Mouse (Mus musculus): Measurements from ENCODE around the gene Egfl7. TPM values are rescaled to one million over a fixed set of nuclear protein-coding genes. Genes with fewer than 3 reads are reported as not detected.
A peak's percentile ranks its signal among the peaks of the same experiment; 100 is the strongest.

Egfl7 gene
- polyA plus RNA-seq, 1 experiment, result 2,032 TPM

GRCm38 (mm10) chr2:26543768-26544167, 36.0 kb upstream of the Egfl7 start:
- WGBS, result 76% methylated on average over 8 of the region's 8 CpGs
- Histone ChIP-seq H3K4me1 (ENCODE audit: control insufficient read depth, insufficient read depth, low read length) (peaks cover 14% of the 10 kb centered on the region), H3K4me3 (replicated peaks; ENCODE audit: extremely low read depth, low read depth, low read length) (no peak overlapping the region)
- TF ChIP-seq POLR2A (IDR thresholded peaks at IDR 0.05; ENCODE audit: borderline replicate concordance, extremely low read depth, low read depth, low read length) (no peak), CTCF (IDR thresholded peaks at IDR 0.05; ENCODE audit: insufficient read depth, low read length) (no peak)
- no peak for DNase-seq

DNA sequence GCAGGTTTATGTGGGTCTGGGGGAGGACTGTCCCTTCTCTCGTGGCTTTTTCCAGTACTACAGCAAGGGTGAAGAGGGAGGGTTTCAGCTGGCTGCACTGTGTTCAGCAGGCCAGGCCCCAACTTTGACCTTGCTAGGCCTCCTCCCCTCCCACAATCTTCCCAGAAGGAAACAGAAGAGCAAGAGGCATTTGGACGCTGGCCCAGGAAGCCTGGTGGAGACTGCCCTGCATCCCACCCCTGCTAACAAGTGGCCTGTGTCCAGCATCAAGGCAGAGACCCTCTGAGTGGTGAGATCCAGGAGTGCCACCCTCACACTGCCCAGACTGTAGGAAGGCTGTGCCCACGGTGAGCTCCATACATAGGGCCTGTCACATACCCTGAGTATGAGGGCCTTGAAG, 35.5 kb upstream of the Egfl7 start:
- Histone ChIP-seq H3K4me1 (ENCODE audit: control insufficient read depth, insufficient read depth, low read length) (peaks cover 15% of the 10 kb centered on the region), H3K4me3 (replicated peaks; ENCODE audit: extremely low read depth, low read depth, low read length) (no peak overlapping the region)
- DNase-seq, result no peak
- WGBS, result 36% methylated on average over 3 of the region's 3 CpGs
- no peak for TF ChIP-seq POLR2A (IDR thresholded peaks at IDR 0.05; ENCODE audit: borderline replicate concordance, extremely low read depth, low read depth, low read length)
- no peak for TF ChIP-seq CTCF (IDR thresholded peaks at IDR 0.05; ENCODE audit: insufficient read depth, low read length)

DNA sequence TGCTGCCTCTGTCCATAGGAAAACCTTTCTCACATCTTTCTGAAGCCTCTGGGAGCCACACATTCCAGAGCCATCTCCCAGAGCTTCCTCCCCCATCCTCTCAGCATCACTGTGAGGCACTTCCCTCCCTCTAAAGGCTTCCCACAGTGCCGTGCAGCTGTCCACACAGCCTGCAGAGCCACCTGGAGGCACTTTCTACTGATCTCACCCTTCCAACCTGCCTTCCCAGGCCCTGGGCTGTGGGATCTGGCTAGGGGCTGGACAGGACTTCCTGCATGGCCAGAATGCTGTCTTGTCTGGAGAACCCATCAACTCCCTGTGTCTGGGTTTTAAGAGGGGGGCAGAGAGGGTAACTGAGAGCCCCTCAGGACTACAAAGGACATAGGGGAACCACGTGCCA, 32.3 kb upstream of the Egfl7 start:
- 60% methylated on average over 2 of the region's 2 CpGs for WGBS
- DNase-seq, result no peak
- TF ChIP-seq POLR2A (IDR thresholded peaks at IDR 0.05; ENCODE audit: borderline replicate concordance, extremely low read depth, low read depth, low read length) (no peak), CTCF (IDR thresholded peaks at IDR 0.05; ENCODE audit: insufficient read depth, low read length) (no peak)
- H3K4me1 ChIP-seq (ENCODE audit: control insufficient read depth, insufficient read depth, low read length), result peaks cover 39% of the 10 kb centered on the region
- no peak overlapping the region for H3K4me3 ChIP-seq (replicated peaks; ENCODE audit: extremely low read depth, low read depth, low read length)

GRCm38 (mm10) chr2:26549801-26550200, 30.0 kb upstream of the Egfl7 start:
- H3K4me1 ChIP-seq (ENCODE audit: control insufficient read depth, insufficient read depth, low read length), result peaks cover 29% of the 10 kb centered on the region
- peak; percentile 28 for DNase-seq
- H3K4me3 ChIP-seq (replicated peaks; ENCODE audit: extremely low read depth, low read depth, low read length), result no peak overlapping the region
- WGBS, result 34% methylated on average over 10 of the region's 10 CpGs
- TF ChIP-seq POLR2A (IDR thresholded peaks at IDR 0.05; ENCODE audit: borderline replicate concordance, extremely low read depth, low read depth, low read length) (no peak), CTCF (IDR thresholded peaks at IDR 0.05; ENCODE audit: insufficient read depth, low read length) (no peak)

DNA sequence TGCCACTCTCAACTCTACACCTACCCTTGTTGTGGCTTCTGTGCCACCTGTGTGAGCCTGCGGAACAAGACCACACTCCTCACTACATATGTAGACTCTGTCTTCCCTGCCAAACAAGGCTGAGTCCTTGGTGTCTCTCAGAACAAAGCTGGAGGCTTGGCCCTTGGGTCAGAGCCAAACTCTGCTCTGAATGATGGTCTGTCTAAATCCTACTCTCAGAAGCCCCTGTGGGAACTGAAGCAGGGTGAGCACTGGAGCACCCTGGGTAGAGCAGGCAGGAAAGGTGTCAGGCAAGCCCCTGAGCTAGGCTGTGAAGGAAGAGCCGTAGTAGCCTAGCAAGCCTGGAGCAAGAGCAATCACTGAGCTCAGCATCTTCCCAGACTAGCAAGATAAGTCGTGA, 29.6 kb upstream of the Egfl7 start:
- TF ChIP-seq POLR2A (IDR thresholded peaks at IDR 0.05; ENCODE audit: borderline replicate concordance, extremely low read depth, low read depth, low read length) (no peak), CTCF (IDR thresholded peaks at IDR 0.05; ENCODE audit: insufficient read depth, low read length) (no peak)
- no peak overlapping the region for H3K4me3 ChIP-seq (replicated peaks; ENCODE audit: extremely low read depth, low read depth, low read length)
- DNase-seq, result no peak
- H3K4me1 ChIP-seq (ENCODE audit: control insufficient read depth, insufficient read depth, low read length), result peaks cover 31% of the 10 kb centered on the region
- WGBS, result 38% methylated on average over 3 of the region's 3 CpGs

DNA sequence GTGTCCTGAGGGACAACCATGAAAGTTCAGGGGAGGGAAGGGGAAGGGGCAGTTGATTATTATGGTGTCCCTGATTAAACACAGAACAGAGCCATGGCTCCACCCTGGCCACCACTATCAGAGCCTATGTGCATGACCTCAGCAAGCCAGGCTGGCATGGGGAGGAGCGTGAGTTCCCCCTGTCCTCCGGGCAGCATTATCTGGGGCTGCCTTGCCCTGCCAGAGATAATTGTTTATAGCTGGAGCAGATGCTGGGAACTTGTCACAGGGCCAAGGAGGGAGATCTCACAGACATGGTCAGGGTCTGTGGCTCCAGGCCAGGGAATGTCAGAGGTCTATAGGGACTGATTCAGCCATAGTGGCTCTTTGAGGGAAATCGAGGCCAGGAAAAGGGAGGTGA, 29.0 kb upstream of the Egfl7 start:
- Histone ChIP-seq H3K4me3 (replicated peaks; ENCODE audit: extremely low read depth, low read depth, low read length) (no peak overlapping the region), H3K4me1 (ENCODE audit: control insufficient read depth, insufficient read depth, low read length) (peaks cover 37% of the 10 kb centered on the region)
- DNase-seq, result no peak
- TF ChIP-seq CTCF (IDR thresholded peaks at IDR 0.05; ENCODE audit: insufficient read depth, low read length), result no peak
- 28% methylated on average over 3 of the region's 3 CpGs for WGBS

DNA sequence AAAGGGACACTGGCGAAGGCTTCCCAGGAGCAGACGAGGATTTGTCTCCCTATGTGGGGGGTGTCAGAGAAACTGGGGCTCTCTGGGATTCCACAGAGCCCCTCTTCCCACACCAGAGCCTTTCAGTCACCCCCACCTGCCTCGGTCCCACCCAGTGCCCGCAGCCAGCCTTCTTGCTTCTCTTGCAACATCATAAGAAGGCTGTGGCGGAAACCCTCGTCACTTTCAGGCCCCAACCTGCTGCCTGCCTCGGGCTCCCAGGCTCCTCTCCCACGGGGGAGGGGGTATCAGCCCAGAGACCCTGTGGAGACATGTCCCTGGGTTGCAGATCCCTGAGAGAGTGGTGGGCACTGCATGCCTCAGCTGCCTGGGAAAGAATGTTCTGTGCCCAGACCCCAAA, 28.4 kb upstream of the Egfl7 start:
- Histone ChIP-seq H3K4me1 (ENCODE audit: control insufficient read depth, insufficient read depth, low read length) (peaks cover 43% of the 10 kb centered on the region), H3K4me3 (replicated peaks; ENCODE audit: extremely low read depth, low read depth, low read length) (no peak overlapping the region)
- DNase-seq, result no peak
- TF ChIP-seq POLR2A (IDR thresholded peaks at IDR 0.05; ENCODE audit: borderline replicate concordance, extremely low read depth, low read depth, low read length) (no peak), CTCF (IDR thresholded peaks at IDR 0.05; ENCODE audit: insufficient read depth, low read length) (no peak)
- 62% methylated on average over 8 of the region's 8 CpGs for WGBS

DNA sequence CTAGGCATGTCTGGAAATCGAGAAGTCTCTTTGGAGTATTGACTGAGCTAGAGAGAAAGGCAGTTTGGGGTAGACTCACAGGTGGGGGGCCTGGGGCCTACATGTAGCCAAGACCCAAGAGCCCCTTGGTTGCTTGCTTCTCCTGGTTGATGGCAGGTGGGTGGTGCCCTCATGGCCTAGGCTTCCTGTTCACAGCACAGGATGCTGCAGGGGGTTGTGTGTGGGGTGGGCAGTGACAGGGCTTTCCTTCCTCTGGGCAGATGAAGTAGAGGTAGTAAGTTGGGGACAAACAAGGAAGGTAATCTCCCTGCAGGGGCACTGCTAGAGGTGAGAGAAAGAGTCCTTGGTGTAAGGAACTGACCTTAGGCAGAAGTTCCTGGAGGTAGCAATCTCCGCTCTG, 27.7 kb upstream of the Egfl7 start:
- H3K4me1 ChIP-seq (ENCODE audit: control insufficient read depth, insufficient read depth, low read length), result peaks cover 46% of the 10 kb centered on the region
- TF ChIP-seq POLR2A (IDR thresholded peaks at IDR 0.05; ENCODE audit: borderline replicate concordance, extremely low read depth, low read depth, low read length) (no peak), CTCF (IDR thresholded peaks at IDR 0.05; ENCODE audit: insufficient read depth, low read length) (no peak)
- no peak for DNase-seq
- H3K4me3 ChIP-seq (replicated peaks; ENCODE audit: extremely low read depth, low read depth, low read length), result no peak overlapping the region
- WGBS, result 83% methylated on average over 2 of the region's 2 CpGs

- peaks cover 48% of the 10 kb centered on the region for H3K4me1 ChIP-seq (ENCODE audit: control insufficient read depth, insufficient read depth, low read length)
- WGBS, result 72% methylated on average over 9 of the region's 9 CpGs
Observed at GRCm38 (mm10) chr2:26553904-26554303, 25.9 kb upstream of the Egfl7 start.

GRCm38 (mm10) chr2:26555076-26555475, 24.7 kb upstream of the Egfl7 start:
- no peak for DNase-seq
- 40% methylated on average over 4 of the region's 4 CpGs for WGBS
- peaks cover 39% of the 10 kb centered on the region for H3K4me1 ChIP-seq (ENCODE audit: control insufficient read depth, insufficient read depth, low read length)

More at GRCm38 (mm10) chr2:26553904-26554303, 25.9 kb upstream of the Egfl7 start:
- H3K4me3 ChIP-seq (replicated peaks; ENCODE audit: extremely low read depth, low read depth, low read length), result no peak overlapping the region
- TF ChIP-seq POLR2A (IDR thresholded peaks at IDR 0.05; ENCODE audit: borderline replicate concordance, extremely low read depth, low read depth, low read length) (no peak), CTCF (IDR thresholded peaks at IDR 0.05; ENCODE audit: insufficient read depth, low read length) (no peak)
- no peak for DNase-seq

More at GRCm38 (mm10) chr2:26555076-26555475, 24.7 kb upstream of the Egfl7 start:
- no peak overlapping the region for H3K4me3 ChIP-seq (replicated peaks; ENCODE audit: extremely low read depth, low read depth, low read length)
- TF ChIP-seq CTCF (IDR thresholded peaks at IDR 0.05; ENCODE audit: insufficient read depth, low read length) (no peak), POLR2A (IDR thresholded peaks at IDR 0.05; ENCODE audit: borderline replicate concordance, extremely low read depth, low read depth, low read length) (no peak)

Measured in lung, adult 2 months (tissue).